Mouse (Mus musculus): ENCODE measurements around the gene Fam178b. TPM values are rescaled to one million over a fixed set of nuclear protein-coding genes. Genes with fewer than 3 reads are reported as not detected.

The Fam178b gene
- polyA plus RNA-seq, 1 experiment from 2014 or later = 3.1 TPM

- Histone ChIP-seq H3K27ac (replicated peaks in 1 of 2; ENCODE audit: control insufficient read depth in 1 of 2, insufficient read depth in 1 of 2, low read depth in 2 of 2, low read length in 2 of 2) (peak overlapping the region; percentile 70 to 85), H3K9ac (ENCODE audit: low read length) (peak overlapping the region; percentile 91), H3K27me3 (ENCODE audit: control insufficient read depth, insufficient read depth, low read length) (no peaks in the 10 kb centered on the region), H3K36me3 (ENCODE audit: control insufficient read depth, insufficient read depth, low read length) (peaks cover 34% of the 10 kb centered on the region), H3K9me3 (ENCODE audit: control insufficient read depth, low read length) (0 out of 2 replicates have a peak, but pooled peaks cover 2% of the 10 kb centered on the region), H3K4me3 (ENCODE audit: control insufficient read depth in 1 of 2, insufficient read depth in 1 of 2, low read depth in 1 of 2, low read length in 2 of 2) (peak overlapping the region; percentile 91 to 93), H3K4me2 (ENCODE audit: low read length) (peak overlapping the region; percentile 85), H3K4me1 (ENCODE audit: control insufficient read depth in 2 of 2, insufficient read depth in 2 of 2, low read length in 2 of 2) (peaks cover 4 to 22% of the 10 kb centered on the region in 2 experiments)
- 1% methylated on average over 33 of the region's 33 CpGs for WGBS
- ATAC-seq (ENCODE audit: insufficient number of reproducible peaks, insufficient read depth, low FRiP score, low read depth) = peak; percentile 72
Observed at GRCm38 (mm10) chr1:36709055-36709853, 26.3 kb upstream of the Fam178b start.

GRCm38 (mm10) chr1:36708626-36709025 lies 25.6 kb upstream of the Fam178b start:
- peak overlapping the region; percentile 91 for H3K9ac ChIP-seq (ENCODE audit: low read length)
- H3K27ac ChIP-seq (replicated peaks in 1 of 2; ENCODE audit: control insufficient read depth in 1 of 2, insufficient read depth in 1 of 2, low read depth in 2 of 2, low read length in 2 of 2) = peak overlapping the region in 1 of 2 experiments; percentile 85; a peak in 2 of 4 replicates

GRCm38 (mm10) chr1:36707797-36708196 lies 24.8 kb upstream of the Fam178b start:
- no peak for ATAC-seq (ENCODE audit: insufficient number of reproducible peaks, insufficient read depth, low FRiP score, low read depth)
- Histone ChIP-seq H3K4me3 (ENCODE audit: control insufficient read depth in 1 of 2, insufficient read depth in 1 of 2, low read depth in 1 of 2, low read length in 2 of 2) (no peak overlapping the region), H3K9ac (ENCODE audit: low read length) (peak overlapping the region; percentile 91; the same call in 1 of the 2 replicates), H3K36me3 (ENCODE audit: control insufficient read depth, insufficient read depth, low read length) (peaks cover 48% of the 10 kb centered on the region), H3K27ac (replicated peaks in 1 of 2; ENCODE audit: control insufficient read depth in 1 of 2, insufficient read depth in 1 of 2, low read depth in 2 of 2, low read length in 2 of 2) (no peak overlapping the region), H3K9me3 (ENCODE audit: control insufficient read depth, low read length) (no peaks in the 10 kb centered on the region), H3K27me3 (ENCODE audit: control insufficient read depth, insufficient read depth, low read length) (no peaks in the 10 kb centered on the region), H3K4me2 (ENCODE audit: low read length) (no peak overlapping the region), H3K4me1 (ENCODE audit: control insufficient read depth in 2 of 2, insufficient read depth in 2 of 2, low read length in 2 of 2) (peaks cover 4 to 22% of the 10 kb centered on the region in 2 experiments)
- 81% methylated on average over 3 of the region's 3 CpGs for WGBS

More at GRCm38 (mm10) chr1:36708626-36709025, 25.6 kb upstream of the Fam178b start:
- H3K27me3 ChIP-seq (ENCODE audit: control insufficient read depth, insufficient read depth, low read length) = no peaks in the 10 kb centered on the region
- no peak for ATAC-seq (ENCODE audit: insufficient number of reproducible peaks, insufficient read depth, low FRiP score, low read depth)
- peak overlapping the region; percentile 85 for H3K4me2 ChIP-seq (ENCODE audit: low read length)
- WGBS = 80% methylated on average over 1 of the region's 1 CpGs
- H3K4me1 ChIP-seq (ENCODE audit: control insufficient read depth in 2 of 2, insufficient read depth in 2 of 2, low read length in 2 of 2) = peaks cover 4 to 22% of the 10 kb centered on the region in 2 experiments
- 0 out of 2 replicates have a peak, but pooled peaks cover under 1% of the 10 kb centered on the region for H3K9me3 ChIP-seq (ENCODE audit: control insufficient read depth, low read length)
- H3K4me3 ChIP-seq (ENCODE audit: control insufficient read depth in 1 of 2, insufficient read depth in 1 of 2, low read depth in 1 of 2, low read length in 2 of 2) = peak overlapping the region; percentile 91 to 93
- peaks cover 40% of the 10 kb centered on the region for H3K36me3 ChIP-seq (ENCODE audit: control insufficient read depth, insufficient read depth, low read length)

- no peak overlapping the region for H3K27ac ChIP-seq (replicated peaks in 1 of 2; ENCODE audit: control insufficient read depth in 1 of 2, insufficient read depth in 1 of 2, low read depth in 2 of 2, low read length in 2 of 2)
- no peak for ATAC-seq (ENCODE audit: insufficient number of reproducible peaks, insufficient read depth, low FRiP score, low read depth)
- no peak overlapping the region for H3K4me3 ChIP-seq (ENCODE audit: control insufficient read depth in 1 of 2, insufficient read depth in 1 of 2, low read depth in 1 of 2, low read length in 2 of 2)
- H3K36me3 ChIP-seq (ENCODE audit: control insufficient read depth, insufficient read depth, low read length) = peaks cover 54% of the 10 kb centered on the region
- H3K9me3 ChIP-seq (ENCODE audit: control insufficient read depth, low read length) = no peaks in the 10 kb centered on the region
- H3K4me2 ChIP-seq (ENCODE audit: low read length) = no peak overlapping the region
- H3K4me1 ChIP-seq (ENCODE audit: control insufficient read depth in 2 of 2, insufficient read depth in 2 of 2, low read length in 2 of 2) = peaks cover 4 to 22% of the 10 kb centered on the region in 2 experiments
- H3K9ac ChIP-seq (ENCODE audit: low read length) = no peak overlapping the region
- no peaks in the 10 kb centered on the region for H3K27me3 ChIP-seq (ENCODE audit: control insufficient read depth, insufficient read depth, low read length)
- 59% methylated on average over 2 of the region's 2 CpGs for WGBS
Observed at GRCm38 (mm10) chr1:36707166-36707565, 24.2 kb upstream of the Fam178b start.

- Histone ChIP-seq H3K4me1 (ENCODE audit: control insufficient read depth in 2 of 2, insufficient read depth in 2 of 2, low read length in 2 of 2) (peaks cover 0 to 9% of the 10 kb centered on the region in 2 experiments; a peak in 2 of 4 replicates), H3K9me3 (ENCODE audit: control insufficient read depth, low read length) (no peaks in the 10 kb centered on the region), H3K27me3 (ENCODE audit: control insufficient read depth, insufficient read depth, low read length) (no peaks in the 10 kb centered on the region), H3K4me2 (ENCODE audit: low read length) (no peak overlapping the region), H3K9ac (ENCODE audit: low read length) (no peak overlapping the region), H3K4me3 (ENCODE audit: control insufficient read depth in 1 of 2, insufficient read depth in 1 of 2, low read depth in 1 of 2, low read length in 2 of 2) (no peak overlapping the region), H3K36me3 (ENCODE audit: control insufficient read depth, insufficient read depth, low read length) (peaks cover 67% of the 10 kb centered on the region), H3K27ac (replicated peaks in 1 of 2; ENCODE audit: control insufficient read depth in 1 of 2, insufficient read depth in 1 of 2, low read depth in 2 of 2, low read length in 2 of 2) (no peak overlapping the region)
- ATAC-seq (ENCODE audit: insufficient number of reproducible peaks, insufficient read depth, low FRiP score, low read depth) = no peak
- 68% methylated on average over 5 of the region's 5 CpGs for WGBS
Observed at GRCm38 (mm10) chr1:36697030-36697429, 14.0 kb upstream of the Fam178b start.

- H3K4me2 ChIP-seq (ENCODE audit: low read length) = no peak overlapping the region
- H3K36me3 ChIP-seq (ENCODE audit: control insufficient read depth, insufficient read depth, low read length) = peaks cover 61% of the 10 kb centered on the region
- H3K4me1 ChIP-seq (ENCODE audit: control insufficient read depth in 2 of 2, insufficient read depth in 2 of 2, low read length in 2 of 2) = peaks cover 0 to 9% of the 10 kb centered on the region in 2 experiments; a peak in 2 of 4 replicates
- WGBS = 36% methylated on average over 6 of the region's 6 CpGs
- ATAC-seq (ENCODE audit: insufficient number of reproducible peaks, insufficient read depth, low FRiP score, low read depth) = no peak
- H3K27me3 ChIP-seq (ENCODE audit: control insufficient read depth, insufficient read depth, low read length) = no peaks in the 10 kb centered on the region
- no peak overlapping the region for H3K9ac ChIP-seq (ENCODE audit: low read length)
- H3K9me3 ChIP-seq (ENCODE audit: control insufficient read depth, low read length) = no peaks in the 10 kb centered on the region
- no peak overlapping the region for H3K27ac ChIP-seq (replicated peaks in 1 of 2; ENCODE audit: control insufficient read depth in 1 of 2, insufficient read depth in 1 of 2, low read depth in 2 of 2, low read length in 2 of 2)
- H3K4me3 ChIP-seq (ENCODE audit: control insufficient read depth in 1 of 2, insufficient read depth in 1 of 2, low read depth in 1 of 2, low read length in 2 of 2) = no peak overlapping the region
Observed at GRCm38 (mm10) chr1:36696411-36696810, 13.4 kb upstream of the Fam178b start.

- no peak for ATAC-seq (ENCODE audit: insufficient number of reproducible peaks, insufficient read depth, low FRiP score, low read depth)
- peaks cover 3 to 9% of the 10 kb centered on the region in 2 experiments; a peak in 2 of 4 replicates for H3K4me1 ChIP-seq (ENCODE audit: control insufficient read depth in 2 of 2, insufficient read depth in 2 of 2, low read length in 2 of 2)
- peaks cover 45% of the 10 kb centered on the region for H3K36me3 ChIP-seq (ENCODE audit: control insufficient read depth, insufficient read depth, low read length)
- no peaks in the 10 kb centered on the region for H3K9me3 ChIP-seq (ENCODE audit: control insufficient read depth, low read length)
- H3K27me3 ChIP-seq (ENCODE audit: control insufficient read depth, insufficient read depth, low read length) = no peaks in the 10 kb centered on the region
- H3K4me3 ChIP-seq (ENCODE audit: control insufficient read depth in 1 of 2, insufficient read depth in 1 of 2, low read depth in 1 of 2, low read length in 2 of 2) = no peak overlapping the region
- H3K9ac ChIP-seq (ENCODE audit: low read length) = no peak overlapping the region
- no peak overlapping the region for H3K27ac ChIP-seq (replicated peaks in 1 of 2; ENCODE audit: control insufficient read depth in 1 of 2, insufficient read depth in 1 of 2, low read depth in 2 of 2, low read length in 2 of 2)
- 84% methylated on average over 6 of the region's 6 CpGs for WGBS
- H3K4me2 ChIP-seq (ENCODE audit: low read length) = no peak overlapping the region
Observed at GRCm38 (mm10) chr1:36694871-36695270, 11.9 kb upstream of the Fam178b start.
